Mouse (Mus musculus) testis, adult 2 months (tissue): Measurements from ENCODE around the gene Ppfibp1.

Experiments used
- CTCF ChIP-seq: fragments of 200-500 bp; IDR thresholded peaks from 2 replicates; pipeline ENCODE4 v1.5.1; 2012; ENCODE audit warnings: low read depth, mild to moderate bottlenecking, inconsistent platforms, low read length, moderate library complexity; ENCODE audit not compliant: control insufficient read depth, insufficient read depth, insufficient replicate concordance
- POLR2A ChIP-seq: fragments of 200-500 bp; IDR thresholded peaks from 2 replicates; pipeline ENCODE4 v1.6.1; 2012; ENCODE audit warnings: low read depth, mild to moderate bottlenecking, inconsistent platforms, low read length, moderate library complexity; ENCODE audit not compliant: control insufficient read depth

DNA sequence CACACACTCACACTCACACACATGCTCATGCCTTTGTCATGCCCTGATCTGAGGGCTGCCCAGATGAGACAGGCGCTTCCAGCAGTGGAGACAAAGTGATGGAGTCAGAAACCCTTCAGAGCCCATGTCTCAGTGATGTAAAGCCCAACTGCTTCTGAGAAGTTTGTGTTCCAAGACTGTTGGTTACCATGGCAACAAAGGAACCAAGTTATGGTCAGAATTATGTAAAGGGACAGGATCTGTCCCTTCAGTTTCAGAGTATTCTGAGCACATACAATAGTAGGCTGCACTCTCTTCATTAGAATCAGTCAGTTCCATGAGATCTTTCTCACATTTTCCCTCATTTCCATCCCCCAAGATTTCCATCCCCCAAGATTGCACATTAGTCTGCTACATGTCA lies 66.0 kb downstream of the Ppfibp1 start, which contains the start of gene 1700034J05Rik:
- TF ChIP-seq CTCF (no peak), POLR2A (peak; percentile 47; the same call in 1 of the 2 replicates)
